Mouse (Mus musculus) spleen, postnatal 4 days (tissue): ENCODE results near the gene Sarnp.

Source experiments
- DNase-seq, 2 experiments: peaks; one replicate each; pipeline ENCODE4 v3.0.0; 2022; ENCODE audit warnings: low spot score in 2 of 2

The Sarnp gene

GRCm38 (mm10) chr10:128917400-128917799, 100.3 kb downstream of the Sarnp start:
- DNase-seq, result no peak

- no peak for DNase-seq
Observed at GRCm38 (mm10) chr10:128918246-128918645, 101.1 kb downstream of the Sarnp start.

- DNase-seq, result no peak
Observed at GRCm38 (mm10) chr10:128919203-128919631, 102.1 kb downstream of the Sarnp start.

DNA sequence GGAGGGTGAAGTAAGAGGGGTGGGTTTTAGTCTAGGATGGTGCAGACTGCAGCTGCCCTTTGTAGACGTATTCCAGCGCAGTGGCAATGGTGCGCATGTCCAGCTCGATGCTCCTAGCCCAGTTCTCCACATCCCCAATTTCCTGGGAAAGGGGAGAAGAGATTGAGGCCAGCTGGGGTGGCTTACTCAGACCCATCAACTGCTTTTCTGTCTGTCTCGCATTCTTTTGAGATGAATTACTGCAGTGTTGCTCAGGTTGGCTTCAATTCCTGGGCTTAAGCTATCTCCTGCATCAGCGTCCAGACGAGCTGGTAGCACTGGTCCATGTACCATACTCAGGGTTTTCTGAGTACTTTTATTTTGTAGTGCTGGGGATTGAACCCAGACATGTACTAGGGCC, 102.8 kb downstream of the Sarnp start:
- DNase-seq, result no peak

DNA sequence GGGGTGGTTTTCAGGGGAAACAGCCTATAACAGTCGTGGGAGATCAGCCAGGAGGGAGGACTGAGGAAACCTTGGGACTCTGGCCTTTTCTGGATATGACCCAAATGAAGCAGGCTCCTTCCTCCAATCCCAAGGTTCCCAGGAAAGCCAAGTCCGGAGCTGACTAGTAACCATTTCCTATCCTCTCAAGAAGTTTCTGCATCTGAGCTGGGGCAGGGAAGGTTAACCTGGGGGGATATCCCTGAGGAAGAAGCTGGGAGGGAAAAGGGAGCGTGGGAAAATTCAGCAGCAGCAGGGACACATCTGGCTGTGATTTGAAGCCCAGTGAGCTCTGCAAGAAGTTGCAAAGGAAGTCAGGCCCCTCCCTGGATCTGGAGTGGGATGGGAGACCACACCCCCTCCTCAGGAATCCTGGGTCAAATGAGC, 103.6 kb downstream of the Sarnp start:
- no peak for DNase-seq

DNA sequence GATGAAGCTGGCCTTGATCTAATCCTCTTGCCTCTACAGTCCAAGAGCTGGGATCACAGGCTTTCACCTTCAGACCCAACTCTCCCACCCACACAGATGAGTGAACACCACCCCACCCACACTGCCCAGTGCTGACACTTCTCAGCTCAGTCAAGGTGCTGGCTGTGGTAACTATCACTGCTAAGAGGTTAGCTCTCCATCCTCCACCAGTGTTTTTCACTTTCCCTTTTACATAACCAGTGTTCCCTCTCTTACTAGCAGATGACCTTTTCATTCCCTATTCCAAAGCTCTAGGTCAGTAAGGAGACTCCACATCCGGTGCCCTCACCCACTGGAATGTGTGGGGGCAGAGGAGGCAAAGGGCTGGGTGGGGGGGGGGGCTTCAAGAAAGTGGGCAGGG, 104.1 kb downstream of the Sarnp start:
- DNase-seq, result no peak

- DNase-seq, result no peak
Observed at GRCm38 (mm10) chr10:128921883-128922821, 105.0 kb downstream of the Sarnp start.

GRCm38 (mm10) chr10:128922822-128923012, 105.6 kb downstream of the Sarnp start, which contains the start of gene Rdh5:
Gene Rdh5 (minus strand): TSS chr10:128922888.
- DNase-seq, result no peak

- peak; percentile 92 to 96 for DNase-seq
Observed at GRCm38 (mm10) chr10:128923013-128923691, 106.0 kb downstream of the Sarnp start.

GRCm38 (mm10) chr10:128923935-128924334, 106.8 kb downstream of the Sarnp start, which contains the start of gene Bloc1s1:
Gene Bloc1s1 (minus strand): TSS chr10:128924035.
- DNase-seq, result no peak
